In the genomic region with DNA sequence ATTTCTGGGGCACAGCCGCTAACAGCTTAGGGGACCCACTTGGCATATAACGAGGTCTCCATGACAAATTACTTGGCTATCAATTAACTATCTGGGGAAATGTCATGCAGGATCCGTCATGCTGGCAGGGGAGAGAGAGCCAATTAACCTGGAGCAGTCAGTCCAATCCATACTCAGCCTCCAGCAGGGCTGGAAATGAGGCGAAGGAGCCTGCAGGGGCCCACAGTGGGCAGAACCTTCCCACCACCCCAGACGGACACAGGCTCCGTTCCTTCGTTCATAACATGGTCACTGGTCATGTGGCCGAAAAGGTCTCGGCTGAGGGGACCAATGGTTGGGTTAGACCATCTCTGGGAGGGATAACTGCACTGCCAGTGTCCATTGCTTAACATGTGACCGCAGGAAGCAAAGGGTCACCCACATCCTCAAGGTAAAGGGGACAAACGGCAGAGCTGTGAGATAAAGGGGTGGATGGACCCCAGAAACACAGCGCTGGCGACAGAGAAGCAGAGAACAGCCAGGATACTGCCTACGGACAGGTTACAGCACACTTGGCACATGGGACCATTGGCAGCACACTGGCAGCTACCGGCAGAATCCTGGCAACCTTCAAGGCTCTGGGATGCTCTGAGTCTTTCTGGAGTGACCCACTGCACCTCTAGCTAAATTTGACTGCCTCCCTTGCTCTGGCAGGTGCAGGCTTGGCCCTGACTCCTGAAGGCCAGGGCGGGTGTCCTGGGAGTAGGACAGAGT, we compare ENCODE assay signal across 12 mouse cellular contexts. TPM values are rescaled to one million over a fixed set of nuclear protein-coding genes. Genes with fewer than 3 reads are reported as not detected.
DNase-seq lines count a peak whose midpoint lies in the region; ATAC-seq and TF ChIP-seq lines count a peak whose summit lies in the region.
"Had no signal": no experiment of that assay in that cellular context is flagged by ENCODE, and none has a peak within 500 bp of the region (broad histone marks: within the 10 kb centered on the region; RNA-seq: fewer than 3 reads in every experiment).

No protein-coding gene starts in this region.

- H3K9ac ChIP-seq in lung, embryonic 14.5 days: no peak overlapping the region
- H3K9ac ChIP-seq in lung, postnatal 0 days (replicated peaks; ENCODE audit: low read depth): no peak overlapping the region
- peak overlapping the region; percentile 33; the same call in 1 of the 2 replicates for H3K9ac ChIP-seq in hindbrain, embryonic 12.5 days
- H3K9ac ChIP-seq in neural tube, embryonic 12.5 days: no peak overlapping the region
- H3K9ac ChIP-seq: liver, postnatal 0 days had no signal

- H3K36me3 ChIP-seq in lung, embryonic 14.5 days (ENCODE audit: insufficient read depth): no peaks in the 10 kb centered on the region
- H3K36me3 ChIP-seq in lung, postnatal 0 days (ENCODE audit: insufficient read depth, low read length): no peaks in the 10 kb centered on the region
- no peaks in the 10 kb centered on the region for H3K36me3 ChIP-seq in hindbrain, embryonic 12.5 days
- H3K36me3 ChIP-seq in neural tube, embryonic 12.5 days: no peaks in the 10 kb centered on the region

- peaks cover 12% of the 10 kb centered on the region; the same call in 1 of the 2 replicates for H3K27me3 ChIP-seq in lung, embryonic 14.5 days (ENCODE audit: insufficient read depth, low read length)
- H3K27me3 ChIP-seq in lung, postnatal 0 days (replicated peaks; ENCODE audit: insufficient read depth, low read length): 0 out of 2 replicates have a peak, but pooled peaks cover 4% of the 10 kb centered on the region
- H3K27me3 ChIP-seq in hindbrain, embryonic 12.5 days: no peaks in the 10 kb centered on the region; the same call in 1 of the 2 replicates
- H3K27me3 ChIP-seq in neural tube, embryonic 12.5 days (replicated peaks): no peaks in the 10 kb centered on the region

- TF ChIP-seq CTCF in lung, embryonic 14.5 days (IDR thresholded peaks at IDR 0.05; ENCODE audit: low read depth): no peak
- TF ChIP-seq CTCF in lung, postnatal 0 days (IDR thresholded peaks at IDR 0.05): no peak
- no peak for TF ChIP-seq CTCF in cortical plate, adult 2 months (IDR thresholded peaks at IDR 0.05; ENCODE audit: extremely low read depth, insufficient read depth, low read length)

- H3K4me3 ChIP-seq in lung, embryonic 14.5 days (ENCODE audit: low read depth, low read length): no peak overlapping the region
- no peak overlapping the region for H3K4me3 ChIP-seq in lung, postnatal 0 days (ENCODE audit: low read depth, low read length)
- no peak overlapping the region for H3K4me3 ChIP-seq in cortical plate, adult 2 months (ENCODE audit: insufficient read depth, low read length)
- no peak overlapping the region for H3K4me3 ChIP-seq in hindbrain, embryonic 12.5 days
- no peak overlapping the region for H3K4me3 ChIP-seq in neural tube, embryonic 12.5 days

- WGBS in lung, embryonic 14.5 days: 47% methylated on average over 16 of the region's 16 CpGs
- 48% methylated on average over 16 of the region's 16 CpGs for WGBS in lung, postnatal 0 days
- 39% methylated on average over 16 of the region's 16 CpGs for WGBS in hindbrain, embryonic 12.5 days
- 50% methylated on average over 16 of the region's 16 CpGs for WGBS in neural tube, embryonic 12.5 days

- no peak for DNase-seq in lung, embryonic 14.5 days
- no peak for DNase-seq in lung, postnatal 0 days (ENCODE audit: low spot score)
- DNase-seq in gastrocnemius, postnatal 4 days (ENCODE audit: low spot score in 2 of 2): no peak
- DNase-seq in adrenal gland, adult (ENCODE audit: inconsistent age in 2 of 2, low spot score in 1 of 2): no peak
- DNase-seq in natural killer cell, adult 2 months (ENCODE audit: low spot score in 2 of 2): no peak
- DNase-seq: gastrocnemius, postnatal 10 days; kidney, postnatal 25 days; liver, postnatal 0 days; thymus, postnatal 14 days had no signal

- ATAC-seq in lung, embryonic 14.5 days (ENCODE audit: insufficient read depth): no peak
- no peak for ATAC-seq in lung, postnatal 0 days
- ATAC-seq in hindbrain, embryonic 12.5 days (ENCODE audit: low FRiP score): peak; percentile 9
- ATAC-seq in neural tube, embryonic 12.5 days (ENCODE audit: low FRiP score, low read depth): peak; percentile 5
- ATAC-seq: liver, postnatal 0 days had no signal

- no peak for TF ChIP-seq POLR2A in cortical plate, adult 2 months (IDR thresholded peaks at IDR 0.05; ENCODE audit: extremely low read depth, insufficient read depth, low read length)

- TF ChIP-seq EP300 in lung, postnatal 0 days (IDR thresholded peaks at IDR 0.05): no peak

- no peak overlapping the region for H3K27ac ChIP-seq in lung, embryonic 14.5 days (ENCODE audit: low read depth)
- no peak overlapping the region for H3K27ac ChIP-seq in lung, postnatal 0 days (ENCODE audit: low read length)
- peak overlapping the region; percentile 36 for H3K27ac ChIP-seq in cortical plate, adult 2 months (ENCODE audit: insufficient read depth, low read length)
- H3K27ac ChIP-seq in hindbrain, embryonic 12.5 days: peak overlapping the region; percentile 84
- peak overlapping the region; percentile 63; the same call in 1 of the 2 replicates for H3K27ac ChIP-seq in neural tube, embryonic 12.5 days

- H3K9me3 ChIP-seq in lung, embryonic 14.5 days (ENCODE audit: low read depth, low read length): no peaks in the 10 kb centered on the region
- H3K9me3 ChIP-seq in lung, postnatal 0 days (ENCODE audit: low read length): no peaks in the 10 kb centered on the region
- H3K9me3 ChIP-seq in hindbrain, embryonic 12.5 days (replicated peaks): no peaks in the 10 kb centered on the region
- H3K9me3 ChIP-seq in neural tube, embryonic 12.5 days: no peaks in the 10 kb centered on the region

- H3K4me2 ChIP-seq in lung, embryonic 14.5 days: peak overlapping the region; percentile 50; the same call in 1 of the 2 replicates
- no peak overlapping the region for H3K4me2 ChIP-seq in lung, postnatal 0 days (replicated peaks; ENCODE audit: low read depth, low read length)
- peak overlapping the region; percentile 44 for H3K4me2 ChIP-seq in hindbrain, embryonic 12.5 days (replicated peaks)
- H3K4me2 ChIP-seq in neural tube, embryonic 12.5 days (replicated peaks): peak overlapping the region; percentile 52

- 0 out of 2 replicates have a peak, but pooled peaks cover 3% of the 10 kb centered on the region for H3K4me1 ChIP-seq in lung, embryonic 14.5 days (ENCODE audit: insufficient read depth)
- no peaks in the 10 kb centered on the region for H3K4me1 ChIP-seq in lung, postnatal 0 days (ENCODE audit: insufficient read depth, low read depth, low read length)
- H3K4me1 ChIP-seq in cortical plate, adult 2 months (ENCODE audit: control insufficient read depth, insufficient read depth, low read length): peaks cover 13% of the 10 kb centered on the region
- H3K4me1 ChIP-seq in hindbrain, embryonic 12.5 days: peaks cover 65% of the 10 kb centered on the region
- peaks cover 61% of the 10 kb centered on the region for H3K4me1 ChIP-seq in neural tube, embryonic 12.5 days

RNA-seq across cellular contexts. Expression of gene Endov, which starts 23.1 kb away (rescaled TPM):
- polyA plus RNA-seq in lung, embryonic 14.5 days (2014; fragmentation: Nextera tagmentation; extraction: Ambion mirVana): 17.4 and 17.7 TPM in 2 replicates
- polyA plus RNA-seq in lung, postnatal 0 days (2015; fragmentation: Nextera tagmentation; extraction: Ambion mirVana): 10.2 and 10.3 TPM in 2 replicates
- 21.1 and 24.4 TPM in 2 replicates for polyA plus RNA-seq in cortical plate, adult 2 months (2012; rRNA removed)
- polyA plus RNA-seq in hindbrain, embryonic 12.5 days (2016; fragmentation: Nextera tagmentation; extraction: Ambion mirVana): 22.2 and 24.9 TPM in 2 replicates
- polyA plus RNA-seq in neural tube, embryonic 12.5 days (2016; fragmentation: Nextera tagmentation; extraction: Ambion mirVana): 24.0 and 26.1 TPM in 2 replicates
- total RNA-seq in gastrocnemius, postnatal 4 days (2021): 10 to 100 TPM; 19.3 to 22.1 TPM

RNA-seq across cellular contexts. Expression of gene Nptx1, which starts 33.3 kb away (rescaled TPM):
- polyA plus RNA-seq in lung, embryonic 14.5 days (2014; fragmentation: Nextera tagmentation; extraction: Ambion mirVana): 1.3 and 1.4 TPM in 2 replicates
- polyA plus RNA-seq in lung, postnatal 0 days (2015; fragmentation: Nextera tagmentation; extraction: Ambion mirVana): 1.7 and 2.1 TPM in 2 replicates
- polyA plus RNA-seq in cortical plate, adult 2 months (2012; rRNA removed): 118 and 134 TPM in 2 replicates
- 14.8 and 15.2 TPM in 2 replicates for polyA plus RNA-seq in hindbrain, embryonic 12.5 days (2016; fragmentation: Nextera tagmentation; extraction: Ambion mirVana)
- 14.8 and 16.1 TPM in 2 replicates for polyA plus RNA-seq in neural tube, embryonic 12.5 days (2016; fragmentation: Nextera tagmentation; extraction: Ambion mirVana)
- under 1 TPM; 0.67 to 0.88 TPM for total RNA-seq in gastrocnemius, postnatal 4 days (2021)
- polyA plus RNA-seq: liver, postnatal 0 days had no signal

Comparison
In these comparisons a context has a peak if more than half of its experiments do, and no peak if none do; other contexts are left out.
1. ATAC-seq: peak in hindbrain, embryonic 12.5 days (single experiment) and neural tube, embryonic 12.5 days (single experiment); none in lung, embryonic 14.5 days (single experiment) and lung, postnatal 0 days (single experiment).
2. H3K27ac ChIP-seq: peak in cortical plate, adult 2 months (single experiment), hindbrain, embryonic 12.5 days (single experiment) and neural tube, embryonic 12.5 days (single experiment); none in lung, embryonic 14.5 days (single experiment) and lung, postnatal 0 days (single experiment).